Mouse (Mus musculus): ENCODE data around the gene Gm13305. TPM values are rescaled to one million over a fixed set of nuclear protein-coding genes. Genes with fewer than 3 reads are reported as not detected.

Gene Gm13305
- polyA plus RNA-seq (2012; rRNA removed): not detected in 2 replicates

DNA sequence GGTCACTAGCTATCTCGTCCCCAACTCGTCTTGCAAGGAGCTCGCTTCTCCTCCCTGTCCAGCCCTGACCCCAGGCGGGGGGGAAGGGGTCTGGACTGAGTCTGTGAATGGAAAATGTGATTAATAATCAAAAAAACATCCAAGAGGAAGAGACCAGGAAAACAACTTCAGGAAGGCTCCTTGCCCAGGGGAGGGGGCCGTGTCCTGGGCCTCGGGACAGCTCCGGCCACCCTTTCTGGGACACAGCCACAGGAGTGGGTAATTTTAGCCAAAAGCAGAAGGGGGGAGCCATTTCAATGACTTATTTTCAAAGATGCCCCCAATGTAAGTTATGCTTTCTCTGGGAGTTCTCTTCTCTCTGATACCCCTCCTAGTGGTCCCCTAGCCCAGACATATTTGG lies at the start of gene Gm13305:
Gene Gm13305, minus strand, starts transcription at position 101 of the 400 bp plus-strand sequence.

DNA sequence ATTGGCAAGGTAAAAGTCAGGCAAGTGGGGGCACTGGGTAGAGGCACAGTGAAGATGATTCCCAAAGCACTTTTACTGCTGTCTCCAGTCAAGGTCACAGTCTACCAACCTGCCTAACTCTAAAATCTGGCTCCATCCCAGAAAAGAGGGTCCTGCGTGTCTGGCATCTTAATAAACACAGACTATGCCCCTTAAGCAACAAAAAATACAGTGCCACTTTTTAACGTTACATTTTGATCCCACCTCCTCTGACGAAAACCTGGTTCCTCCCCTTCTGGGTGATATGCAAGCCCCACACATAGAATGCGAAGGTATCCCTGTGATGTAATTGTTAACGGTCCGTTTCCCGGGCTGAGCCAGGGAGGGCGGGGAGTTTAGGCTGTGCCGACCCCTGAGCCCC lies 15.3 kb downstream of the Gm13305 start, which contains the start of gene Gm13306:
Gene Gm13306, plus strand, starts transcription at position 301 of the 400 bp plus-strand sequence.

DNA sequence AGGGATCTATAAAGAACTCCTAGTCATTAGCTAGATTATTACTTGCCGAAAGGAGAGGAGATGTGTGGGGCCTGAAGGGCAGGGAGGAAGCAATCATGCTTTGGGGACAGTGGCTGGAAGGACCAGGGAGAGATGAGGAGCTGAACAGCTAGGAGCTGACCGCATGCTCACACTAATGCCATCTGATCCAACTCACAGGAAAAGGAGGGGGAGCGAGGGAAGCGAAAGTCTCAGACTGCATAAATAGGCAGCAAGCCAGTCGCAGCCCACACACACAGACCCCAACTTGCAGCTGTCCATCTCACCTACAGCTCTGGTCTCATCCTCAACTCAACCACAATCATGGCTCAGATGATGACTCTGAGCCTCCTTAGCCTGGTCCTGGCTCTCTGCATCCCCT lies 53.9 kb downstream of the Gm13305 start, which contains the start of gene Gm13304:
Gene Gm13304, plus strand, starts transcription at position 301 of the 400 bp plus-strand sequence.

Other genes starting within 250 kb of the Gm13305 start
- 3.1 and 5.0 TPM in 2 replicates for gene Gm20878, start 227.0 kb downstream of the Gm13305 start, polyA plus RNA-seq (2012; rRNA removed)
- 0.17 and 0.24 TPM in 2 replicates for gene Fam205a4, start 202.5 kb downstream of the Gm13305 start, polyA plus RNA-seq (2012; rRNA removed)
- gene Gm21093, start 133.9 kb downstream of the Gm13305 start, polyA plus RNA-seq (2012; rRNA removed): 0.08 and 0.16 TPM in 2 replicates
- gene Gm3893, start 77.4 kb downstream of the Gm13305 start, polyA plus RNA-seq (2012; rRNA removed): not detected in 2 replicates
- gene Gm13304, start 53.8 kb downstream of the Gm13305 start, polyA plus RNA-seq (2012; rRNA removed): not detected in 2 replicates
- gene Gm13306, start 15.2 kb downstream of the Gm13305 start, polyA plus RNA-seq (2012; rRNA removed): not detected in 2 replicates
- not detected in 2 replicates for gene Gm10600, start 72.0 kb upstream of the Gm13305 start, polyA plus RNA-seq (2012; rRNA removed)
- gene Ccl21b, start 87.2 kb upstream of the Gm13305 start, polyA plus RNA-seq (2012; rRNA removed): not detected in 2 replicates
- not detected in 2 replicates for gene Gm21953, start 125.7 kb upstream of the Gm13305 start, polyA plus RNA-seq (2012; rRNA removed)
- gene Fam205a3, start 149.7 kb upstream of the Gm13305 start, polyA plus RNA-seq (2012; rRNA removed): not detected in 2 replicates